Mouse (Mus musculus): ENCODE measurements around the gene Gm43191. TPM values are rescaled to one million over a fixed set of nuclear protein-coding genes. Genes with fewer than 3 reads are reported as not detected.

Gene Gm43191
- under 1 TPM in 1 of 2 experiments, not detected in 1; 0.56 TPM for total RNA-seq (2021)
- long read RNA-seq, experiment 1, partial matches to known transcripts = 0 of 4 reads
- long read RNA-seq, experiment 1, other reads (novel, unspliced or antisense) = 4 of 4 reads
- long read RNA-seq, experiment 2, partial matches to known transcripts = 0 of 1 reads
- long read RNA-seq, experiment 2, other reads (novel, unspliced or antisense) = 1 of 1 reads

DNA sequence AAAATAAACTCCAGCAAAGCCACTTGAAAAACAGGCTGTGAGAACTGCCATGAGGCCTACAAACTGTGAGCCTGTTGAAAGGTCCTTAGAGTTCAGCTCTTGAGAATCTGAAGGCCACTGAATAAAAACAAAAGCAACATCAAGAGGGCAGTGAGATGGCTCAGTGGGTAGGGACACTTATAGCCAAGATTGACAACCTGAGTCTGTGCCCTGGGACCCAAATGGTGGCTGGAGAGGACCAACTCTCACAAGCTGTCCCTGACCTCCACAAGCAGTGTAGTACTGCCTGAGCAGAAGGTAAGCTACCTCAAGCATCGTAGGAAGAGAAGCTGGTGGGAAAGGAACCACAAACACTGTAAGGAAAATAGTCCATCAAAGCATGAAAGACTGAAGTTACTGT, at the start of gene Gm43191:
Gene Gm43191, minus strand, starts transcription at position 101 of the 400 bp plus-strand sequence.
- no peak for DNase-seq (ENCODE audit: extremely low spot score in 1 of 2, low spot score in 2 of 2)
- no peak for TF ChIP-seq CTCF (IDR thresholded peaks at IDR 0.05)
- no peak within 1 kb of the TSS for H3K4me3 ChIP-seq
- intact Hi-C loops (cut with DNase I) = no loop called here
- no peak within 1 kb of the TSS for H3K27ac ChIP-seq

DNA sequence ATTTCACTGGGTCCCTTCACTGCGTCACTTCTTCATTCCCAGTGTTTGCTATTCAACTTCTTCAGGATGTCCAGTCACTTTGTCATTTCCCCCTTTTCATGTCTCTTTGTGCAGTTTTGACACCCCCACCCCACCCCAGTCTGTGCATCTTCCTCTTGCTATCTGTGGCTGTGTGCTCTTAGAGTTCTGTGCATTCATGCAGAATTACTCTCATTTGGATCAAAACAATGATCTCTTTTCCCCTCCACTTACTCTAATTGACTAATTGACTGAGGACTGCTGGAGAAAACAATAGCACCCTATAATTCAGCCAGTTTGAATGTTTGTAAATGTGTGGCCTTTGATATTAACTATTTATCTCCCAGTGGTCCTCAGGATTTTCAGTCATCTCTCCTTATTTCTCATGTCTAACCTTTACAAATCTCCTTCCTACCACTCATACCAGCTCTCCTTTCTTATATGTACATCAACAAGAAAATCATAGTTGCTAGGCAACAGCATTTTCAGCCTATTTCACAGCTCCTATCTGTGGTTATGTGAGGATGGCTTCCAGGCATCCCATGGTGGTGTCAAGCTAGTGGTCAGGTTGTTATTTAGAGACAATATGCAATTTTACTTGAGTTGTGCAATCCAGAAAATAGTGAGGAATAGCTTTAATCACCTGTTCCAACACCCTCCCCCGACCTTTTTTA, 48.6 kb upstream of the Gm43191 start:
- no peak for TF ChIP-seq CTCF (IDR thresholded peaks at IDR 0.05)
- no peak for DNase-seq (ENCODE audit: extremely low spot score in 1 of 2, low spot score in 2 of 2)
- intact Hi-C loops (cut with DNase I) = no loop called here
- no peak overlapping the region for H3K4me3 ChIP-seq
- no peak overlapping the region for H3K27ac ChIP-seq

- no peak overlapping the region for H3K27ac ChIP-seq
- DNase-seq (ENCODE audit: extremely low spot score in 1 of 2, low spot score in 2 of 2) = no peak
- intact Hi-C loops (cut with DNase I) = no loop called here
- no peak overlapping the region for H3K4me3 ChIP-seq
- no peak for TF ChIP-seq CTCF (IDR thresholded peaks at IDR 0.05)
Measured at GRCm38 (mm10) chr3:116726807-116727206, 45.7 kb upstream of the Gm43191 start.

DNA sequence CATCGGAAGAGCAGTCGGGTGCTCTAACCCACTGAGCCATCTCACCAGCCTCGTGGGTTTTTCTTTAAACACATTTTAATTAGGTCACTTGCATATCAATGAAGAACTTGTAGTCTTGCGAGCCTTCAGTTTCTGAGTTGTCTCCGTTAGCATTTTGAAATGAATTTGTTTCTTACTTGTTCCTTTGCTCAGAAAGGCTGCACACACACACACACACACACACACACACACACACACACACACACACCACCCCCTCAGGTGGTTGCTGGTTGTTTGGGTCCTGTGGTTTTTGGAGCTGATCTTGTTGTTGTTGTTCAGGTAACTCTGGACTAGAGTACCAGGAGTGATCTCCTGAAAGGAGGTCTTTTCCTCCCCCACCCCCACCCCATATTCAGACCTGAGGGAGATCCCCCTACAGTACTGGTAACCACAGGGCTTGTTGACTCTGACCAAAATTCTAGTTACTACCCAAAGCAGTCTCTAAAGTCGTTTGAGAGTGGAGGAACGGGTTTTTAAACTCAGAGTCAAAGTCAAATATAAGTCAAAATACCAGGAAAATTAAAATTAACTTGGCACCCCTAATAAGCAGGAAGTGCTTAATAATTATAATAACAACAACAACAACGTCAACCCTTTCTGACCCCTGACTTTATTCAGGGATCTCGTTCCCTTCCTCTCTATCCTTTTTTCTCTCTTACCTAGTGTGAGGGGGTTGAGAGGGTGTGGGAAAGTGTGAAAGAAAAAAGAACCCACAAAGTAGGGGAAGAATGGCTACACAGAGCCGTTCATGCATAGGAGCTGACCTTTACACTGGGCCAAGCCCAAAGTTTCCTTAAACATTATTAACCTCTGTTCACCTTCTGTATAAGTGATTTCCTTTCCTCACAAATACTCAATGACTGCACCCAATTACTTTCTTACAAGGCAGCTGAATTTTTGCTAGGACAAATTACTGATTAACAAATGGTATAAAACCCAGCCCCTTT, 42.7 kb upstream of the Gm43191 start:
- no peak for TF ChIP-seq CTCF (IDR thresholded peaks at IDR 0.05)
- H3K27ac ChIP-seq = no peak overlapping the region
- DNase-seq (ENCODE audit: extremely low spot score in 1 of 2, low spot score in 2 of 2) = no peak
- no peak overlapping the region for H3K4me3 ChIP-seq
- intact Hi-C loops (cut with DNase I) = no loop called here

GRCm38 (mm10) chr3:116722980-116723379, 41.9 kb upstream of the Gm43191 start:
- intact Hi-C loops (cut with DNase I) = no loop called here
- no peak for DNase-seq (ENCODE audit: extremely low spot score in 1 of 2, low spot score in 2 of 2)
- no peak for TF ChIP-seq CTCF (IDR thresholded peaks at IDR 0.05)

DNA sequence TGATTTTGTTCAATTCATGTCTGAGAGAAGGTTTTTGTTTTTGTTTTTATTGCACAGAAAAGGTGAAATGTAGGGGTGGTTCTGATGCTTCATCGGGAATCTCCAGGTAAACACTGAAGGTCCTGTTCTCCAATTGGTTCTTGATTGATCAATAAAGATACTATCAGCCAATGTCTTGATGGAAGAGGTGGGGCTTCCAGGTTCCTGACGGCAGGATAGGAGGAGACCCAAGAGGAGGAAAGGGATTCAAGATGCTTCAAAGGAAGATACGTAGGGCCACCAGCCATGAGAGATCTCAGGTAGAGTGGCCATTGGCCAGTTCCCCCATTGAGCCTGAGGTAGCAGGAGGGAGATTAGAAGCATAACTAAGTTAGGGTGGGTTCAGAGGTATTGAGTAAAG, 37.9 kb upstream of the Gm43191 start:
- TF ChIP-seq CTCF (IDR thresholded peaks at IDR 0.05) = no peak
- intact Hi-C loops (cut with DNase I) = no loop called here

More at GRCm38 (mm10) chr3:116722980-116723379, 41.9 kb upstream of the Gm43191 start:
- no peak overlapping the region for H3K4me3 ChIP-seq
- H3K27ac ChIP-seq = no peak overlapping the region

DNA sequence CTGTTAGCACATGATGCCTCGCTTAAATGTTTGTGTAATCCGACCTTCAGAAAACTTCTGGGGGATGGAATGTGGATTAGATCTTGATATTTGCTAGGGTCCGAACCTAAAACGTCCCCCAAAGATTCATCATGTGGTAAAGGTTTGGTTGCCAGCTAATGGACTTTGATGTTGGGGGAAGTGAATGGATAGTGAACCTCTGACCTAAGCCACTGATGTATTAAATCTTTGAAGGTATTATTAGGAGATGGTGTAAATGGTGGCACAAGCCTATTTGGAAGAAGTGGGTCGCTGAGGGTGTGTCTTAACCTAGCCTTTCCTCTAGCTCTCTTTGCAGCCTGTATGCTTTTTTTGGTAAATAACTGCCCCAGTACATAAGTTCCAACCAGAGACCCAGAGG, 32.0 kb upstream of the Gm43191 start:
- Histone ChIP-seq H3K4me3 (peak overlapping the region; percentile 95), H3K27ac (no peak overlapping the region)
- intact Hi-C loops (cut with DNase I) = no loop called here
- no peak for DNase-seq (ENCODE audit: extremely low spot score in 1 of 2, low spot score in 2 of 2)
- no peak for TF ChIP-seq CTCF (IDR thresholded peaks at IDR 0.05)

More for the DNA sequence above, 37.9 kb upstream of the Gm43191 start:
- DNase-seq (ENCODE audit: extremely low spot score in 1 of 2, low spot score in 2 of 2) = no peak
- Histone ChIP-seq H3K4me3 (no peak overlapping the region), H3K27ac (no peak overlapping the region)

GRCm38 (mm10) chr3:116712436-116712881, 31.4 kb upstream of the Gm43191 start, which contains the start of gene Slc35a3:
Gene Slc35a3, minus strand, starts transcription at chr3:116712831.
- Histone ChIP-seq H3K27ac (peak within 1 kb of the TSS; percentile 83), H3K4me3 (peak within 1 kb of the TSS; percentile 95)
- no peak for DNase-seq (ENCODE audit: extremely low spot score in 1 of 2, low spot score in 2 of 2)
- intact Hi-C loops (cut with DNase I) = loop anchor here (1.0 kb wide), 2 partner anchors 50 to 118 kb away; partner anchors contain the start of genes Mfsd14a and Sass6
- no peak for TF ChIP-seq CTCF (IDR thresholded peaks at IDR 0.05)

DNA sequence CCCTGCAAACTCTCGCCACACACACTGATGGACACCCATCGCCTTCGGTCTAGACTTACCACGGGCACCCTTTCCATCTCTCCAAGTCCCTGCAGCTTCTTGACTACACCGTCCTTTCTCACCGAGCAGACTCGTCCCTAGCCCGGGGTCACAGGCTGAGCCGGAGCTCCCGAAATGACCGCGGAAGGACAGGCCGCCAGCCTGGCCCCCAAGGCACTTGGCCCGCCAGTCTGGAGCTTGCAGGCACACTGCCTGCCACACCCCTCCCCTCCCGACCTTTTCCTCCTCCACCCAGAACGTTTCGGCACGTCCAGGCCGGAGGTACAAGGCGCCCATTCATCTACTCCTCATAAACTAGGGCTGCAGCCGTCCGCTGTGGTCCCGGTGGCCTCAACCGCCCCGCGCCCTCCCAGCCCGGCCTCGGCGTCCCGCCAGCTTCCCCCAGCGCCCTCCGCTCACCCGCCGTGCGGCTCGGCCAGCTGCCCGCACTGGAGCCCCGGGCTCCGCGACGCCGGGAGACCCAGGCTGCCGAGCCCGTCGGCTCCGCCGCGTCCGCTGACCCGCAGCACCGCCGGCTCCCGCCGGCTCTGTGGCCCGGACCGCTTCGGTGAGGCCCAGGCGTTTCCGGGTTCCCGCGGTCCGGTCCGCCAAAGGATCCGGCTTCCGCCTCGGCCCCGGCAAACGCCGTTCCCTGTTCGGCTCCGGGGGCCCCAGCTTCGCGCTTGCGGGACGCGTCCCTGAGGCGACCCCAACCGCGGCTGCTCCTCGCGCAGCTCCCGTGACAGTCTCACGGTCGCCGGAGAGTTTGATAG, 30.8 kb upstream of the Gm43191 start:
- no peak for TF ChIP-seq CTCF (IDR thresholded peaks at IDR 0.05)
- peak overlapping the region; percentile 83 for H3K27ac ChIP-seq
- peak overlapping the region; percentile 95 for H3K4me3 ChIP-seq
- peak; percentile 81 to 85 for DNase-seq (ENCODE audit: extremely low spot score in 1 of 2, low spot score in 2 of 2)
- intact Hi-C loops (cut with DNase I) = loop anchor here (1.0 kb wide), 2 partner anchors 50 to 118 kb away; partner anchors contain the start of genes Mfsd14a and Sass6

GRCm38 (mm10) chr3:116710941-116711340, 29.9 kb upstream of the Gm43191 start:
- no peak for DNase-seq (ENCODE audit: extremely low spot score in 1 of 2, low spot score in 2 of 2)
- intact Hi-C loops (cut with DNase I) = no loop called here
- Histone ChIP-seq H3K27ac (no peak overlapping the region), H3K4me3 (peak overlapping the region; percentile 95)
- no peak for TF ChIP-seq CTCF (IDR thresholded peaks at IDR 0.05)
